Mouse (Mus musculus) liver, embryonic 12.5 days (tissue): ENCODE data around the gene Tmem184a. TPM values are rescaled to one million over a fixed set of nuclear protein-coding genes. Genes with fewer than 3 reads are reported as not detected.

Experiments
- ATAC-seq: fragments of 200-750 bp; cut with Nextera tagmentation; 2 replicates; pipeline ENCODE4 v1.8.0; 2017; ENCODE audit warnings: moderate number of reproducible peaks, mild to moderate bottlenecking, moderate library complexity
- H3K27ac ChIP-seq: fragments of 300-500 bp; sonication (generic); 2 replicates; pipeline ENCODE4 v1.5.1; 2016; ENCODE audit warnings: mild to moderate bottlenecking
- H3K27me3 ChIP-seq: fragments of 300-500 bp; sonication (generic); replicated peaks from 2 replicates; pipeline ENCODE4 v1.6.1; 2016; ENCODE audit warnings: mild to moderate bottlenecking, moderate library complexity
- H3K36me3 ChIP-seq: fragments of 300-500 bp; sonication (generic); 2 replicates; pipeline ENCODE4 v1.6.1; 2016; ENCODE audit warnings: mild to moderate bottlenecking, moderate library complexity
- H3K4me1 ChIP-seq: fragments of 300-500 bp; sonication (generic); 2 replicates; pipeline ENCODE4 v1.6.1; 2016
- H3K4me2 ChIP-seq: fragments of 300-500 bp; sonication (generic); 2 replicates; pipeline ENCODE4 v1.6.1; 2016; ENCODE audit warnings: mild to moderate bottlenecking, moderate library complexity
- H3K4me3 ChIP-seq: fragments of 300-500 bp; sonication (generic); 2 replicates; pipeline ENCODE4 v1.5.1; 2016; ENCODE audit warnings: mild to moderate bottlenecking, moderate library complexity
- H3K9ac ChIP-seq: fragments of 300-500 bp; sonication (generic); 2 replicates; pipeline ENCODE4 v1.6.1; 2016; ENCODE audit warnings: mild to moderate bottlenecking, moderate library complexity
- H3K9me3 ChIP-seq: fragments of 300-500 bp; sonication (generic); replicated peaks from 2 replicates; pipeline ENCODE4 v1.6.1; 2016; ENCODE audit warnings: mild to moderate bottlenecking, moderate library complexity
- WGBS: fragments of 180-500 bp; shearing (Covaris S2); methylation state at CpG from one replicate; pipeline ENCODE4 v1.1.7; 2016; ENCODE audit not compliant: insufficient replicate concordance; 5-methylcytosine and 5-hydroxymethylcytosine counted together
- polyA plus RNA-seq: library from polyadenylated mRNA; unstranded; fragments of >200 nt; fragmentation: Nextera tagmentation; extraction: Ambion mirVana; gene quantifications from 2 replicates; pipeline ENCODE4 v1.2.1, GENCODE M21; 2016

The Tmem184a gene
- polyA plus RNA-seq, 1 experiment from 2014 or later: 1.6 TPM

GRCm38 (mm10) chr5:139791227-139792158 is 28.2 kb downstream of the Tmem184a start, which contains the start of gene Mafk:
Gene Mafk (plus strand): TSS chr5:139791513.
- under 1% methylated on average over 92 of the region's 92 CpGs for WGBS
- ATAC-seq: peak; percentile 82
- Histone ChIP-seq H3K36me3 (peaks cover 25% of the 10 kb centered on the region), H3K27ac (peak within 1 kb of the TSS; percentile 97), H3K4me2 (peak within 1 kb of the TSS; percentile 80), H3K4me3 (peak within 1 kb of the TSS; percentile 97), H3K4me1 (peaks cover 67% of the 10 kb centered on the region), H3K9ac (peak within 1 kb of the TSS; percentile 99), H3K9me3 (no peaks in the 10 kb centered on the region), H3K27me3 (no peaks in the 10 kb centered on the region)

- WGBS: 35% methylated on average over 4 of the region's 4 CpGs
- no peaks in the 10 kb centered on the region for H3K27me3 ChIP-seq
- peaks cover 5% of the 10 kb centered on the region for H3K36me3 ChIP-seq
- peaks cover 47% of the 10 kb centered on the region for H3K4me1 ChIP-seq
- no peak overlapping the region for H3K9ac ChIP-seq
- no peak overlapping the region for H3K4me3 ChIP-seq
- peak overlapping the region; percentile 77; the same call in 1 of the 2 replicates for H3K27ac ChIP-seq
- no peak for ATAC-seq
- no peaks in the 10 kb centered on the region for H3K9me3 ChIP-seq
- H3K4me2 ChIP-seq: no peak overlapping the region
These were observed 30.3 kb downstream of the Tmem184a start for GRCm38 (mm10) chr5:139789466-139789865.

- no peak overlapping the region for H3K4me2 ChIP-seq
- no peaks in the 10 kb centered on the region for H3K36me3 ChIP-seq
- WGBS: 77% methylated on average over 8 of the region's 8 CpGs
- no peak overlapping the region for H3K9ac ChIP-seq
- H3K4me1 ChIP-seq: peaks cover 10% of the 10 kb centered on the region
- H3K27me3 ChIP-seq: peaks cover 10% of the 10 kb centered on the region
- H3K27ac ChIP-seq: no peak overlapping the region
- no peak for ATAC-seq
- H3K9me3 ChIP-seq: no peaks in the 10 kb centered on the region
- H3K4me3 ChIP-seq: no peak overlapping the region
These were observed 38.3 kb downstream of the Tmem184a start for GRCm38 (mm10) chr5:139781406-139781805.

DNA sequence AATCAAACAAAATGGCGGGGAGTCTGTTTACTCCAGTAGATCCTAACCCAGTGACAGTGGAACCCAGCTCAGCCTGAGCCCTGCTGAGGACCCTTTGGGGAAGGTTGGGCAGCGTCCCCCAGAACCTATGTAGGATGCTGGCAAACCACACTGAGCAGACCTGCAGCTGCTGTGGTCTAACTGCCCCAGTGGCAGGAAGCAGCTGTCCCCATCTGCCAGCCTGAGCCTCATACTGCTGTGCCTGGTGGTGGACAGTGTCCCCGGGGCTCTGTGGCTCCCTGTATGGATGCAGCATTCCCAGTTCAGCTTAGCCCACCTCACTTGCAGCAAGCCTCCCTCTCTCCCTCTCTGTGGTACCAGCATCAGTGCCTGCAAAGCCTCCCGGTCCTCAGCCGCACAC is 42.8 kb downstream of the Tmem184a start:
- WGBS: 47% methylated on average over 5 of the region's 5 CpGs
- Histone ChIP-seq H3K9me3 (no peaks in the 10 kb centered on the region), H3K27ac (peak overlapping the region; percentile 36; the same call in 1 of the 2 replicates), H3K4me2 (no peak overlapping the region), H3K4me3 (no peak overlapping the region), H3K4me1 (peaks cover 32% of the 10 kb centered on the region), H3K9ac (no peak overlapping the region), H3K27me3 (no peaks in the 10 kb centered on the region), H3K36me3 (peaks cover 23% of the 10 kb centered on the region)
- ATAC-seq: no peak

DNA sequence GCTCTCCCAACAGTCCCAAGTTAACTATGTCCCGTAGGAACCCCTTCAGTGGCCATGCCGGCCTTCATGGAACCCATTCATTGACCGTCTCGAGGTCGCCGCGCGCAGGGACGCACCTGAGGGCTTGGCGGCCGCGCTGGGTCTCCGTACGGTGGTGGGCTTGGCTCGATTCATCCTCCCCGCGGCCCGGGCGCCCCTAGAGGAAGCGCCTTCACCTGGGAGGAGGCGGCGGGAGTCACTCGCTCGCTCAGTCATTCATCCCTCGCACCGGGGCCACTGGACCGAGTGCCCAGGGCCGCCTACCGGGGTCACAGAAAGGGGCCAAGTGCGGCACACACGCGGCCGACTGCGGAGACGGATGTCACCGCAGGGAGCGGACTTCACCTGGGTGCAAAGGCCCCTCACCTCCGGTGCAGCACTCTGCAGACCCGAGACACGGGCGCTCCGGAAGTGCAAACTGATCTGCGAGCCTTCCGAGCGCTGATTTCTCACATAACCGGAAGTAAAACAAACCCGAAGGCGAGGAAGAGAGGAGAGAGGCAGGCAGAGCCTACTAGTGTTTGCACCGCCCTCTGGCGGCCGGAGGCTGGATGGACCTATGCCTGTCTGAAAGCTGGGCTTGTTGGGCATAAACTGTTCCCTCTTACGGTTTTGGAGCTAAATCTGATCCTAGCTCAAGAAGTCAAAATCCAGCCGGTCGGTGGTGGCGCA is 44.3 kb downstream of the Tmem184a start, which contains the start of gene Ints1:
Gene Ints1 (minus strand): TSS at position 459 of the 711 bp plus-strand sequence.
- Histone ChIP-seq H3K9ac (peak within 1 kb of the TSS; percentile 77), H3K4me2 (peak within 1 kb of the TSS; percentile 83), H3K4me1 (peaks cover 32% of the 10 kb centered on the region), H3K27ac (peak within 1 kb of the TSS; percentile 49), H3K9me3 (no peaks in the 10 kb centered on the region), H3K4me3 (peak within 1 kb of the TSS; percentile 85), H3K27me3 (no peaks in the 10 kb centered on the region), H3K36me3 (peaks cover 39% of the 10 kb centered on the region)
- 2% methylated on average over 55 of the region's 55 CpGs for WGBS
- ATAC-seq: peak; percentile 90

DNA sequence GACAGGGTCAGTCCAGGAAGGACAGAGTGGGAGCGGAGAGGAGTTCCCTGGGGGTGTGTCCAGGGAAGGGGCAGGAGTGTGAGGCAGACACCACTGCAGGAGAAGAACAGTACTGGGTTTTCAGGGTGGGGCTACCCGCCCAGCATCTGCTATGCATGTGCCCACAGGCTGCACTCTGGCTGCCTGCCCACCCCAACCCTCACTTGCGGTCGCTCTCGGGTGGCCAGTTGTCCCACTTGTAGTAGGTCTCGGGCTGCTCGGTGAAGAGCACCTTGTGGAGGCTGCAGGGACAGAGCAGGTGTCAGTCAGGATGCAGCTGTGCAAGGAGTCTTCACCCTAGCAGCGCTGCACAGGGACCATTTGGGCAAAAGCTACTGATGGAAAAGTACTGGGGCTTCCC is 51.5 kb downstream of the Tmem184a start:
- WGBS: 85% methylated on average over 8 of the region's 8 CpGs
- Histone ChIP-seq H3K9me3 (no peaks in the 10 kb centered on the region), H3K27me3 (no peaks in the 10 kb centered on the region), H3K4me2 (no peak overlapping the region), H3K36me3 (peaks cover 100% of the 10 kb centered on the region), H3K9ac (no peak overlapping the region), H3K4me1 (no peaks in the 10 kb centered on the region), H3K4me3 (no peak overlapping the region), H3K27ac (no peak overlapping the region)
- ATAC-seq: no peak

DNA sequence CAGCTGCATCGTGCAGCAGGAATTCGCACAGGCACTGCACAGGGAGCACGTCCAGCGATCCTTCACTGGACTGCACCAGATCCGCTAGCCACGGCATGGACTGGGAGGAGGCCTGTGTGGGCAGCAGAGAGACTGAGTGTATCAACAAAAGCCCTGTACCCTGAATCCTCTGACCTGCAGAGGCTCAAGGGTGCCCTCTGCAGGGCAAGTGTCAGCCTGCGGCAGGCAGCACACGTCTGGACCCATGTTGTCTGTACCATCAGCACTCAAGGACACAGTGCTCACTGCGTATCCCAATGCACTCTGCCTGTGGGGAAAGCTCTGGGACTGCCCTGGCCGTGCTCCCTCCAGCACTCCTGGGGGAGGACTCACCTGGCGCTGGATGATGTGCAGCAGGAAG is 55.4 kb downstream of the Tmem184a start:
- H3K4me2 ChIP-seq: no peak overlapping the region
- no peak overlapping the region for H3K9ac ChIP-seq
- H3K27ac ChIP-seq: no peak overlapping the region
- H3K36me3 ChIP-seq: peaks cover 100% of the 10 kb centered on the region
- peak; percentile 30; the same call in 1 of the 2 replicates for ATAC-seq
- H3K9me3 ChIP-seq: no peaks in the 10 kb centered on the region
- no peaks in the 10 kb centered on the region for H3K4me1 ChIP-seq
- WGBS: 75% methylated on average over 11 of the region's 11 CpGs
- no peak overlapping the region for H3K4me3 ChIP-seq
- H3K27me3 ChIP-seq: no peaks in the 10 kb centered on the region

DNA sequence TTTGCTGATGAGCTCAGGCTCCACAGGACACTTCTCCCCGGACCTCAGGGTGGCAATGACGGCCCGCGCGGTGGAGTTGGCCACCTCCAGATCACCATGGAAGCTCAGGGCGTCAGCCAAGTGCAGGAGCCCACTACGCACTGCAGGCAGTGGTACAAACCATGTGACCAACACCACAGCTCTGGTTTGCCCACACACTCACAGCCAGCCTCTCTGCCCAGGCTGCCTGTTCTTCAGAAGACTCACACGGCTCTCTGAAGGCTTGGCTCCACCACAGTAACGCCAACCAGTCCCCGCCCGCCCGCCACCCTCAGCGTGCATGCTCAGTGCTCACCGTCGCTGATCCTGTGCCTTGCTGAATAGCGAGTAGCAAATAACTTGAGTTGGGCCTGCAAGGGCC is 61.6 kb downstream of the Tmem184a start:
- no peak overlapping the region for H3K27ac ChIP-seq
- no peaks in the 10 kb centered on the region for H3K9me3 ChIP-seq
- WGBS: 85% methylated on average over 16 of the region's 16 CpGs
- H3K4me3 ChIP-seq: no peak overlapping the region
- ATAC-seq: no peak
- H3K27me3 ChIP-seq: no peaks in the 10 kb centered on the region
- H3K4me2 ChIP-seq: no peak overlapping the region
- peaks cover 100% of the 10 kb centered on the region for H3K36me3 ChIP-seq
- H3K4me1 ChIP-seq: peaks cover 12% of the 10 kb centered on the region; the same call in 1 of the 2 replicates
- no peak overlapping the region for H3K9ac ChIP-seq

DNA sequence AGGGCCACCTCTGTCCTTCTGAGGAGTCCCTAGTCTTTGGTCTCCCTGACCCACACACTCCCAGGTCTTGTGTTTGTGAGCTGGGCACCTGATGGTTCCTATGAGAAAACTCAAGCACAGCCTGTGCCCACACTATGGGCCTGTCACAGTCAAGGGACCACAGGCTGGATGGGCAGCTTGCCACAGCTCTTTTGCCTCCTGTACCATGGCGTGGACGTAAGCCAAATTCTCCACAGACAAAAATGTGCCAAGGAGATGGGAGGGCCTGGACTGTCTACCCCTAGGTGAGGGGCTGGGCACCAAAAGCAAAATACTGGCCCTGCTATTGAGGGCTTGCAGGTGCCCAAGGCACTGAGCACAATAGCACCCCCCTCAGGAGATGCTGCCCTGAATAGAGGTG is 63.1 kb downstream of the Tmem184a start:
- Histone ChIP-seq H3K4me3 (no peak overlapping the region), H3K4me1 (peaks cover 12% of the 10 kb centered on the region), H3K27me3 (no peaks in the 10 kb centered on the region), H3K9ac (no peak overlapping the region), H3K9me3 (no peaks in the 10 kb centered on the region), H3K27ac (no peak overlapping the region), H3K4me2 (no peak overlapping the region), H3K36me3 (peaks cover 100% of the 10 kb centered on the region)
- ATAC-seq: no peak
- WGBS: 88% methylated on average over 2 of the region's 2 CpGs

- no peak overlapping the region for H3K4me2 ChIP-seq
- peaks cover 100% of the 10 kb centered on the region for H3K36me3 ChIP-seq
- H3K4me3 ChIP-seq: no peak overlapping the region
- WGBS: 73% methylated on average over 12 of the region's 12 CpGs
- H3K9me3 ChIP-seq: no peaks in the 10 kb centered on the region
- ATAC-seq: peak; percentile 56
- H3K27ac ChIP-seq: no peak overlapping the region
- H3K27me3 ChIP-seq: no peaks in the 10 kb centered on the region
- peaks cover 13% of the 10 kb centered on the region for H3K4me1 ChIP-seq
- no peak overlapping the region for H3K9ac ChIP-seq
These were observed 63.6 kb downstream of the Tmem184a start for GRCm38 (mm10) chr5:139756135-139756534.

- no peak overlapping the region for H3K9ac ChIP-seq
- no peaks in the 10 kb centered on the region for H3K27me3 ChIP-seq
- no peak for ATAC-seq
- H3K4me2 ChIP-seq: no peak overlapping the region
- no peaks in the 10 kb centered on the region for H3K9me3 ChIP-seq
- H3K4me3 ChIP-seq: no peak overlapping the region
- peaks cover 18% of the 10 kb centered on the region for H3K4me1 ChIP-seq
- no peak overlapping the region for H3K27ac ChIP-seq
- 38% methylated on average over 12 of the region's 12 CpGs for WGBS
- peaks cover 96% of the 10 kb centered on the region for H3K36me3 ChIP-seq
These were observed 65.0 kb downstream of the Tmem184a start for GRCm38 (mm10) chr5:139754753-139755152.
